Mouse (Mus musculus) G1E (cell line): ENCODE data around the gene Vps13d.

Experiments
- GATA1 ChIP-seq: IDR thresholded peaks from 2 replicates; pipeline ENCODE4 v1.6.1; 2012; ENCODE audit warnings: borderline replicate concordance, low read length, inconsistent platforms, mixed read lengths
- GATA2 ChIP-seq: IDR thresholded peaks from 2 replicates; pipeline ENCODE4 v1.6.1; 2012; ENCODE audit warnings: low read depth, low read length, inconsistent platforms, borderline replicate concordance
- TAL1 ChIP-seq: conservative IDR thresholded peaks from 2 replicates; pipeline ENCODE4 v1.6.1; 2012; ENCODE audit warnings: low read depth, low read length, inconsistent platforms, mixed read lengths

GRCm38 (mm10) chr4:145124419-145124818 is 70.4 kb downstream of the Vps13d start:
- TF ChIP-seq TAL1 = no peak
- no peak for TF ChIP-seq GATA2
- TF ChIP-seq GATA1 = no peak
